Mouse (Mus musculus) granulocyte monocyte progenitor cell, adult 5-6 weeks (primary cell): ENCODE results near the gene Btd. TPM values are rescaled to one million over a fixed set of nuclear protein-coding genes. Genes with fewer than 3 reads are reported as not detected.

Experiments used
- ATAC-seq: replicated peaks from 2 replicates; pipeline ENCODE4 v1.8.0; 2016; ENCODE audit warnings: mild to moderate bottlenecking, moderate TSS enrichment, inconsistent platforms; ENCODE audit not compliant: poor library complexity, severe bottlenecking
- total RNA-seq, 2 experiments: library from RNA; stranded (forward) in 1 of 2; stranded (reverse) in 1 of 2; fragments of 200-712, 200-1000 nt in 1 of 2; fragments of >200 nt in 1 of 2; fragmentation: Nextera tagmentation in 1 of 2; gene quantifications; 2 replicates each; pipeline ENCODE4 v1.2.3; 2014 to 2017

Btd gene
- total RNA-seq, 2 experiments from 2014 or later: 11.3 to 25.4 TPM

DNA sequence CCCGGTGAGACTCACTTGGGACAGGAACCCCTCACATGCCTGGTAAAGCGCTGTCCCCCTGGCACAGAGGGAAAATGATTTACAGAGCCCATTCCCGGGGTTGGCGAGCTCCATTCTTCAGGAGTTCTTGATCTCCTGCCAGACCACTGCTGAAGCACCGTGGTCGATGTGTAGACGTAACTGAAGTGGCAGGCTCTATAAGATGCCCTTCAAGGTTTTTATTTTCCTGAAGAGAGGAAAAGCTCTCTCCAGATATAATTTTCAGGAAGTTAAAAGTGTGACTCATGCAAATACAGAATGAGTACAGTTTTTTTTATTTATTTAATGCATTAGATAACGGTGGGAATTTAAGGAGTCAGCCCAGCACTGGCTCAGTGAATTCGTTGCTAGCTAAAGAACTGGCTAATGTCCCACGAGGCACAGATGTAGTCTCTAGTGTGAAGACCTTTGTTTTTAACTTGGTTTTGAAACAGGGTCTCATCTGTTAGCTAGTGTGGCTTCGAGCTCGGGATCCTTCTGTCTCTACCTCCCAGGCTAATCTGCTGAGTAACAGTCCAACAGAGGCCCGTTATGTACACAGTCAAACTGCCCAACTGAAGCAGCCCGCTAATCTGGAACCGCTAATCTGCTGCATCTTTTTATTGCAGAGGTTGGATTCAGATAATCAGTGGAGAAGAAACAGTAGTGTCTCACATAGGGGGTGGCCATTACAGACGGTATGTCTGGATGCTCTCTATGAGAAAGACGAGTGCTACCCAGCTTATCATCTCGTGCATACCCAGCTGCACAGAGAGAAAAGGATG lies 23.5 kb downstream of the Btd start:
- ATAC-seq: peak; percentile 2; the same call in 1 of the 2 replicates

DNA sequence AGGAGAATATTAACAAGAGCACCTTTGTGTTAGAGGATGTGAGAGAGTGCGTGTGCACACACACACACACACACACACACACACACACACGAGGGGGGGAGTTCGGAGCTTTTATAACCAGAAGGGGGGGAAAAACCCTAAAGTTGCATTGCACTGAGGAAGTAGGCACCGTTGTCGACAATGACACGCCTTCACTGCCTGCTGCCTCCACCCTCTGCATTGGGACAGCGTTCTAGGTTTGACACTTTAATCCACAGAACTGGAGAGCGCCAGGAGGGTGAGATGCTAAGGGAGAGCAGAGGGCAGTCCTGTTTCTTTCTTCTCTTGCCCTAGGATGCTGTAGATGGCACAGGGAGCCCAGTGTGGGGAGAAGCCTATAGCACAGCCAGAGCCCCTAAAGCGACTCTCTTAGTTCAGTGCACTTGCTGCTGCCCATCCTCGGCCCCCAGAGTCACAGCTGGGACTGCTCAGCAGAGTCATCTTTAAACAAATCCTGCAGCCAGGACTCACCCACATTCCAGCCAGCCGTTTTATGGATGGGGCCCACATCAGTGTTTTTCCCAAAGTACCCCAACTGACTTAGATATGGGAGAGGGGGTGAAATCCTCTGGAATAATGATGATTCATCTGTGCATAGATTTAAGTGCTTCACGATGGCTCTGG lies 24.2 kb downstream of the Btd start:
- peak; percentile 51 for ATAC-seq

DNA sequence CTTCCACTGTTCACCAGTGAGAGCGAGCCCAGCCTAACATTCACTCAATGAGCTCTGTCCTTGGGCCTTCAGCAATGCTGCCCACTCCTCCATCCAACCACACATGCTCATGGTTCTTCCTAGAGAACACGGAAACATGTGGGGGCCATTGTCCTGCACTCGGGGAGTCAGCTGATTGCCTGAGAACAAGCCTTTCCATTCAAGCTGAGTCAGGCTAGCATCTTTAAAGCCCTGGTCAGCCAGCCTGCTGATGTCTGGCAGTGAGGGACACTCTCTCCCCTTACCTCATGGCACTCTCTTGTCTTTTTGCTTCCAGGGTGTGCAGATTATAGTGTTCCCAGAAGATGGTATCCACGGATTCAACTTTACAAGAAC lies 24.7 kb downstream of the Btd start:
- ATAC-seq: no peak

DNA sequence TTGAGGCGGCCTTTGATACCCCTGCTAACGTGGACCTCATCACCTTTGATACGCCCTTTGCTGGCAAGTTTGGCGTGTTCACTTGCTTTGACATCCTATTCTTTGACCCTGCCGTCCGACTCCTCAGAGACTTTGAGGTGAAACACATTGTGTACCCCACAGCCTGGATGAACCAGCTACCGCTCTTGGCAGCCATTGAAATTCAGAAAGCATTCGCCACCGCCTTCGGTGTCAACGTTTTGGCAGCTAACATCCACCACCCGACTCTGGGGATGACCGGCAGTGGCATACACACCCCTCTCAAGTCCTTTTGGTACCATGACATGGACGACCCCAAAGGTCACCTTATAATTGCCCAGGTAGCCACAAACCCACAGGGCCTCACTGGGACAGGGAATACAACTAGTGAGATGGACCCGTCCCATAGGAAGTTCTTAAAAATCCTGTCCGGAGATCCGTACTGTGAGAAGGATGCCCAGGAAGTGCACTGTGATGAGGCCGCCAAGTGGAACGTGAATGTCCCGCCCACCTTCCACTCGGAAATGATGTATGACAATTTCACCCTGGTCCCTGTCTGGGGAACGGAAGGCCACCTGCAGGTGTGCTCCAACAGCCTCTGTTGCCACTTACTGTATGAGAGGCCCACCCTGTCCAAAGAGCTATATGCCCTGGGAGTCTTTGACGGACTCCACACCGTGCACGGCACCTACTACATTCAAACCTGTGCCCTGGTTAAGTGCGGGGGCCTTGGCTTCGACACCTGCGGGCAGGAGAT lies 26.3 kb downstream of the Btd start:
- no peak for ATAC-seq

DNA sequence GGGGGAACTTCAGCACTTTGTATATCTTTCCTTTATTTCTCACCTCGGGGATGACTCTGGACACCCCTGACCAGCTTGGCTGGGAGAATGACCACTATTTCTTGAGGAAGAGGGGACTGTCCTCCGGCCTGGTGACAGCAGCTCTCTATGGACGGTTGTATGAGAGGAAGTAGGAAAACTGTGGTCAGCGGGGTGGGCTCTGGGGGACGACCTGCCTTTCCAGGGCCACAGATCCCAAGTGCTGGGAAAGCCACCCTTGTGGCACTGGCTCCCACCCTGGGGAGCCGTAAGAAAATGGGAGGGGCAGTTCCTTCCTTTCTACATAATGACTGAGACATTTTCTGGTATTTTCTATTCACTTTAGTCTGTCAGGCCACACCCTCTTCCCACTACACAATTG lies 26.9 kb downstream of the Btd start:
- ATAC-seq: no peak

DNA sequence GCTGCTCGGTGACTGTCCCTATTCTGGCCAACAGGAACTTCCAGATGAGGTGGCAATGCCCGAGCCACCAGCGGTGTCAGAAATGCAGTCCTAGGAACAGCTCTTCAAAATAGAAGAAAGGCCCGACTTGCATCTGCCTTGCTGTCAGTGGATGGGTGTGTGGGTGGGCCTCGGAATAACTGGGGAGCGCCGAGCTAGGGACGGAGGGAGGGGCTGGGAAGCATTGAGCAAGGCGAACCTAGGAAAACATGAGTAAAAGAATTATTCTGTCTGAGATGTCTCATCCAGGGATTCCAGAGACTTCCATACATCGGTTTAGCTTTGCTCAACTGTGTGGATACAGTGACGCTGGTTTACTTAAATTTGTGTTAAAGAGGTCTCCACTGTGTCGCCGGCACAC lies 27.5 kb downstream of the Btd start:
- ATAC-seq: no peak

DNA sequence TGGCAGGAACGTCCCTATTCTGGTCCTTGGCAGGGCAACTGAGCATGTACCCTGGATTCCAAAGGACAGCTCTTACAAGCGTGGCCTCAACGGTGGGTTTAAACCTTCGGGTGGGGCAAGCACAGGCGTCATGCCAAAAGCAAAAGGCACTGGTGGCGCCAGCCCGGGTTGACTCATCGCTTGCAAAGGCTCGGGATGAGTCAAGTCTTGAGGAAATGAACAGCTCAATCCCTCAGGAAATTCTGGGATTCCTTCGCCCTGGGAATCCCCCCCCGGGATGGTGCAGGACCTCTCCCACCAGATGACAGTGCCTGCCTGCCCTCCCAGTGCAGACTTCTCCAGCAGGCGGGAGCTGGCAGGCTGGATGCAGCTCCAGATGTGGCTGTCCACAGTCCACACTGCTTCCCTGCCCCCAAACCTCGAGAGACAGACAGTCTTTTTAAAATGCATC lies 28.4 kb downstream of the Btd start:
- peak; percentile 10 for ATAC-seq

DNA sequence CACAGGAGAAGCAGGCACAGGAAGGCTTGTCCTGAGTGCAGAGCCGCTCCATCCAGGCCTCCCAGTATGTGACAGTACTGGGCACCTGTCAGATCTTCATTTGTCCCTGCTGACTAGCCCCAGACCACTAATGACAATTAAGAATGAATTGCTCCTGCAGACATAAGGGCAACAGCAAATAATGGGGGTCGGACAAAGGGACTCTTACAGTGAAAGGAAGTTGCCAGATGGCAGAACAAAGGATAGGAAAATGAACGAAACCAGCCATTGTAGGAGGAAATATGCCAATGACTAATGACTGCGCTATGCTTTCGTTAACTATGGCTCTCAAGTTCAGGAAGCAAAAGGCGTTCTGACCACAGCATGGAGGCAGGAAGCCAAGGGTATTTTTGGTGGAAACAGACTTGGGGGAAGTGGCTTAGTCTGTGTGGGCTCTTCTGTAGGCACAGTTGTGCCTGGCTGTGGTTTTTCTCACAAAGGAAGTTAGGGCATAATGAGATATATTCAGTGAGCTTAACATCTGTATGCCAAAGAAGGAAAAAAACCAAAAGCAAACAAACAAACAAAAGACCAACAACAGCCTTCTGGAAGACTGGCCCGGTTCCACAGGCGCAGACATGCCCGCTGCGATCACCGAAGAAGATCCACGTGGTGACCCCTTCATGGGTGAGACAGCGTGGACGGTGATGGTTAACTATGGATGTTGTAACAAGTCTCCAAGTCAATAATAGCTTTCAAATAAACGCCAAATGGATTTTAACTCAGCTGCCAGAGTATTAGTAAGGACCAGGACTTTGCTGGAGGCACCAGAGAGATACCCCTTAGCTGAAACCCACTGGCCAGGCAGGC lies 29.0 kb downstream of the Btd start:
- peak; percentile 77 for ATAC-seq

DNA sequence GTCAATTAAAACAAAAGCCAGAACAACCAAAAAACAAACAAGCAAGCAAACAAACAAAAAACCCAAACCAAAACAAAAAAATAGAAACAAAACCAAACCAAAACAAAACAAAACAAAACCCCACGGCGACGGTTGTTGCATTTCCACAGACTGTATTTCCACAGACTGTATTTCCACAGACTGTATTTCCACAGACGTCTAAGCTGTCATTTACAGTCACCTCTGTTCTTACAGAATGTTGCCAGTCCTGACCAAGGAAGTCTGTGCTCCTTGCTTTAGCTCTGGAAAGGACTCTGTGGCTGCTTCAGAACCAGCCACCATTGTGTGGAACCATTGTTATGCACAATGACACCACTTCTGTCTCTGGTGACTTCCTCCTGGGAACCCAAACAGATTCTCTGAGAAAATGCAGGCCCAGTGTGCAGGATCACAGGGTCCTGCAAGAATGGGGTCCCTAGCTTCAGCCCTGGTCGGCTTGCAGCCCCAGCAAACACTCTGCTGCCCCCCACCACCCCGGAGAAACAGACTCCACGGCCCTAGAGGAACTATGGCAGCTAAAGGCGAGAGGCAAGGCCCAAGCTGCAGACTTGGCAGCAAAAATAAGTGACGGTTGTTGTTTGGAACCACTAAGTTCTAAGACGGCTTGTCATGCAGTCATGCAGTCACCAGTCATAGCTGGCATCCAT lies 30.9 kb downstream of the Btd start:
- ATAC-seq: peak; percentile 16

DNA sequence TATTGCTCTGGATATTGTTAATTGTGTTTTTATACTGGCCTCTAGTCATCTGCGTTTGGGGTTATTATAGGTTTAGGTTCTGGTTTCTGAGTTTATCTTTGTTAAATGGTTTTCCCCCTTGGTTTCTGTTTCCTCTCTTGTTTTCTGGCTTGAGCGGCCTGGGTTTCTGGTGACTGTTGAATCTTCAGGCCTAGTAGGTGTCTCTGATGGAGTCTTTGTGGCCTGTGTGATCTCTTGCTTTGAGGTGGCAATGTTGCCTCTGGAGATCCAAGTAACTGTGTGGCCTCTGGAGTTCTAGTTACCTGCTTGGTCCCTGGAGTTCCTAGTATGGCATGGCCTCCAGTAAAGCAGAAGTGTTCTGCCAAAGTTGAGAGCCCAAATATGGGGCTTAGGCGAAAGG lies 39.8 kb downstream of the Btd start:
- no peak for ATAC-seq

DNA sequence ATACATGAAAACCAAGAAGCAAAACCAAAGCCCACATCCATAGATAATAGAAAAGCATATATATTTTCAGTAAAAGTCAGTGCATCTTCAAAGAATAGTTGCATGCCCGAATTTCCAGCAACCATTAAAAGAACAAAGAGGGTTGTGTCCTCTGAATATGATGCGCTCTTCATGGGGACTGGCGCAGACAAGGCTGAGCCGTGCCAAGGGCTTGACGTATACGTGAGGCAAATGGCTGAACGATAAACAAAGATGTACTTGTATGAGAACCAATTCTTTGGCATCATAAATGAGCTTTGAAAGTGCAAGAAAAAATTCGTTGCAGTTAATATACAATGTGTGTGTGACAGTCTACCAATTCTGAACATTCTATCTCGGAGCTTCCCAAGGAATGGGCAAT lies 40.5 kb downstream of the Btd start:
- ATAC-seq: no peak

DNA sequence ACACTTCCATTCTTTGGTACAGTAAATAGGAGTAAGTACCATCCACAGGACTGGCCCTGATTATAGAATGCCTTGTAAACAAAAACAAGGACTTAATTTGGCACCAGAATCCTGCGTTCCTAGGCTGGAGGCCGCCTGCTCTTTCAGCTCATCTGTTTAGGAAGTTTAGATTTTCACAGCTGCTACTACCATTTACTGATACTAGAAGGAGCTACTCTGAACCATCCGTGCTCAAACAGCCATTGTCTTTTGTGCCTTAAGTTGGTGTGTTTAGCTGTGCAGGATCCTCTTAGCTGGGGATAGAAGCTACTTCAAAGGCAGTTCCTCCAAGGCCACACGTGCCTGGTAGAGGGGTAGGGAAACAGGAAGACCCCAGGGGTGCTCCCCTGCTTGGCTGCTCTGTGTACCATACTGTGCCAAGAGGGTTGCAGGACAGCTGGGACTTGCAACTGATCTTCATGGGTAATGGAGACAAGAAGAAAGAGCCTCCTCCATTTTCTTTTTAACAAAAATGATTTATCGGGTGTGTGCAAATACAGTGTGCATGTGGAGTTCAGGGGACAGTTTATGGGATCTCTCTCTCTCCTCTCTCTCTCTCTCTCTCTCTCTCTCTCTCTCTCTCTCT lies 41.2 kb downstream of the Btd start:
- no peak for ATAC-seq

DNA sequence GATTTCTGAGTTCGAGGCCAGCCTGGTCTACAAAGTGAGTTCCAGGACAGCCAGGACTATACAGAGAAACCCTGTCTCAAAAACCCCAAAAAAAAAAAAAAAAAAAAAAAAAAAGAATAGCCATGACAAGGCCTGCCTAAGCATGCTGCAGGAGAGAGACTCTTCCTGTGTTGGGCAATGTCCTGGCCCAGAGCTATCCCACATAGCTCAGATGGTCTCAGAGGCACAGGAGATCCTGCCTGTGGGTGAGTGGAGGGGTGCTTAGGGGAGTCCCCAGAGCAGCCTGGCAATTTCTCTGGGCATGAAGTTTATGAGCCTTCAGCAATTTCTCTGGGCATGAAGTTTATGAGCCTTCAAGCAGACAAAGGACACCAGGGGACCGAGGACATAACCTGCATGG lies 42.8 kb downstream of the Btd start:
- ATAC-seq: peak; percentile 81

DNA sequence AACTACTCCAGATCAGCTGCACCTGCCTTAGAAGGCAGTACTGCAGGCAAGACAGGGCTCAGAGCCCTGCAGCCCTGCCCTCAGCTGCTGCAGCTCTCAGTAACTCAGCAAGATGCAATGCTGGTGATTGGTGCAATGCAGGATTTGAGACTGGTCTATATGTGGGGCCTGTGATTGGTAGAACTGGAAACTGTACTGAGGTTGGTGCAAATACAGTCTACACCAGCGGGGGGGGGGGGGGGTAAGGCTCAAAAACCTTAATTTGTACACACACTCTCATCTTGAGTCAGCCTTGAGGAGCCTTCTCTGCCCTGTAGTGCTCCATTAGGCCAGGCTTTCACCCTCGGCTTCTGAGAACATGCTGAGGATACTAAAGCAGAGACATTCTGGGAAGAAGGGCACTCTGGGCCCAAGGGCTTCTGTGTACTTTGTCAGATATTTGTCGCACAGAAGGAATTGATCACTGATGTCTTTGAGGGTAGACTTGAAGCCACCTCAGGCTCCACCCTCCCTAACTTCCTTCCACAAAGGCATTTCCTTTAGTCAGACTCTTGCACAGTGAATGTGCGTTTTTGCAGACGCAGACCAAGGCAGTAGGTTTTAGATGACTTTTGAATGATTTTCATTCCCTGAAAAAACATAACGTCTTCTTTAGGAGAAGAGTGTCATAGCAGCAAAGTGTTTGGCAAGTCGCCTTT lies 43.7 kb downstream of the Btd start:
- ATAC-seq: peak; percentile 52

DNA sequence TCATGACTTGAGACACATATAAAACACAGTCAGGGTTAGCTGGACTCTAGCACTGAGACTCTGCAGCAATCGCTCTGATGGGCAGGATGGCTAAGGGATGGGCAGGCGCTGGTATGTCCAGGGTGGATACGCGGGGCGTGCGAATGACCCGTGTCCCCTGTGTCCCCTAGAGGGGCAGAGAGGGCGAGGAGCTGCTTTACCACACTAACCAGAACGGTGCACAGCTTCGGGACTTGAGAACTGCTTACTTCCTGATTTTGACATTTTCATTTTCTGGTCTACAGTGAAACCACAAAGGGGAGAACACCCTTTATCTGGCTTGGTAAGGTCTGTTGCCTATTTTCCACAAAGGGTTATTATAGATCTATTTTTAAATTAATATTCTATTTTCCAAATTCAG lies 44.9 kb downstream of the Btd start:
- peak; percentile 71 for ATAC-seq

DNA sequence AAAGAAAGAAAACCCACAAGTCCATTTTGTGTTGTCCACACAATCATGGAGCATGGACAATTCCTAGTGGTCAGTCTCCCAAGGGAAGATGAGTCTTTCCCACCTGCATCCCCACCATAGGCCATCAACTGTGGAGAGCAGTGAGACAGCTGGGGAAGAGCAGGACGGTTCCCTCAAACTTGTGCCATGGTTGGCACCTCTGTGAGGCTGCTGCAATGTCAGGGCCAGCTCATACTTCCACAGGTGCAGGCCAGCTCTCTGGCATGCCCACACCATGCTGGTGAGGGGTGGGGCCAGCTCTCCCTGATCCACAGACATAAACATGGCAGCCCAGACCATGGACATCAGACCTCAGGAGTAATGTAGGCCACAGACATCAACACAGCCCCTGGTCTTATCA lies 45.4 kb downstream of the Btd start:
- ATAC-seq: no peak

DNA sequence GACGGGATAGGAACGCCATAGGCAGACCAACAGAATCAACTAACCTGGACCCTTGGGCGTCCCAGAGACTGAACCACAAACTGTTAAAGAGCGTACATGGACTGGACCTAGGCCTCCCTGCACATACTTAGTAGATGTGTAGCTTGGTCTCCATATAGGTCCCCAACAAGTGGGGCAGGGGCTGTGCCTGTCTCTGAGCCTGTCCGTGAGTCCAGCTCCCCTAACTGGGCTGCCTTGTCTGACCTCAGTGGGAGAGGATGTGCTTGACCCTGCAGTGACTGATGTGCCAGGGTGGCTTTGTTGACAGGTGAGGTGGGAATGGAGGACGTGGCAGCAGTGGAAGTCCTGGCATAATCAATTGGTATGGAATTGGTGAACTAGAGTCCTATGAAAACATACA lies 51.7 kb downstream of the Btd start:
- no peak for ATAC-seq

DNA sequence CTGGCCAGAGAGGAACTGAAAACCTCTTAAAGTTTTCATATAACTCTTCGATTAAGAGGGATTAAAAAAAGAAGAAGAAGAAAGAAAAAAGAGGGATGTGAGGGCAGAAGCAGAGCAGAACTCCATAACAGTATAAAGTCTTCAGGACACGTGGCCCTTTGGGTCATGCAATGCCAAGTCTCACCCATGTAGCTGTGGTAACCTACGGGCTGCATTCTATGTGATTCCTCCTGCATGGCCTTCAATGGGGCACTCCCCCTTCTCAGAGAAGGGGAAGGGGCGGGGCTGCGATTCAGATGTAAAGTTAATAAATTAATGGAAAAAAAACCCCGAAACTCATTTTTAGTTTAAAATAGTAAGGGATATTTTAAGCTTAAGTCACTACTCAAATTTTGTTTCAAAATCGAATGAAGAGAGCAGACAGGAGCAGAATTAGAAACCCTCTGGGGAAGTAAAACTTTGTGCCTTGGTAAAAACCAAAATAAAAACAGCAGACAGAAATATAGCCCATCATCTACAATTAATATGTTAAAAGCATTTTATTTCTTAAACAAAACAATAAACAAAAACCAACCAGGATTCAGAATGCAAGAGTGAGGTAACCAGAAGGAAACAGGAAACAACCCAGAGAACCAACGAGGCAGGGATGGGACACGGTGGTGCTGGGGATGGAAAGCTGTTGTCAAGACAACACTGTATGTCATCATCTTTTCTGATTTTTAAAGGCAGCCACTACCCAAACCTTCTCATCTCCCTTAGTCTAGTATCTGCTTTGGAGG lies 55.6 kb downstream of the Btd start:
- ATAC-seq: peak; percentile 57
